Mouse (Mus musculus) common myeloid progenitor, adult 5-6 weeks (primary cell): Measurements from ENCODE around the gene Ank. TPM values are rescaled to one million over a fixed set of nuclear protein-coding genes. Genes with fewer than 3 reads are reported as not detected.
A peak's percentile ranks its signal among the peaks of the same experiment; 100 is the strongest.
"Not testable (repeated sequence)": the region's sequence is repeated elsewhere in the genome, so short reads cannot be mapped to it uniquely, and the experiment has no call there.

ENCODE experiments used
- ATAC-seq: replicated peaks from 2 replicates; pipeline ENCODE4 v1.8.0; 2016; ENCODE audit warnings: low read depth, mild to moderate bottlenecking, moderate TSS enrichment, inconsistent platforms; ENCODE audit not compliant: poor library complexity, severe bottlenecking
- total RNA-seq: library from RNA; stranded (forward); fragments of 200-1000, 187-1606 nt; gene quantifications from 2 replicates; pipeline ENCODE4 v1.2.3, GENCODE M21; 2017

Gene Ank
- total RNA-seq, result 28.5 and 29.8 TPM in 2 replicates

DNA sequence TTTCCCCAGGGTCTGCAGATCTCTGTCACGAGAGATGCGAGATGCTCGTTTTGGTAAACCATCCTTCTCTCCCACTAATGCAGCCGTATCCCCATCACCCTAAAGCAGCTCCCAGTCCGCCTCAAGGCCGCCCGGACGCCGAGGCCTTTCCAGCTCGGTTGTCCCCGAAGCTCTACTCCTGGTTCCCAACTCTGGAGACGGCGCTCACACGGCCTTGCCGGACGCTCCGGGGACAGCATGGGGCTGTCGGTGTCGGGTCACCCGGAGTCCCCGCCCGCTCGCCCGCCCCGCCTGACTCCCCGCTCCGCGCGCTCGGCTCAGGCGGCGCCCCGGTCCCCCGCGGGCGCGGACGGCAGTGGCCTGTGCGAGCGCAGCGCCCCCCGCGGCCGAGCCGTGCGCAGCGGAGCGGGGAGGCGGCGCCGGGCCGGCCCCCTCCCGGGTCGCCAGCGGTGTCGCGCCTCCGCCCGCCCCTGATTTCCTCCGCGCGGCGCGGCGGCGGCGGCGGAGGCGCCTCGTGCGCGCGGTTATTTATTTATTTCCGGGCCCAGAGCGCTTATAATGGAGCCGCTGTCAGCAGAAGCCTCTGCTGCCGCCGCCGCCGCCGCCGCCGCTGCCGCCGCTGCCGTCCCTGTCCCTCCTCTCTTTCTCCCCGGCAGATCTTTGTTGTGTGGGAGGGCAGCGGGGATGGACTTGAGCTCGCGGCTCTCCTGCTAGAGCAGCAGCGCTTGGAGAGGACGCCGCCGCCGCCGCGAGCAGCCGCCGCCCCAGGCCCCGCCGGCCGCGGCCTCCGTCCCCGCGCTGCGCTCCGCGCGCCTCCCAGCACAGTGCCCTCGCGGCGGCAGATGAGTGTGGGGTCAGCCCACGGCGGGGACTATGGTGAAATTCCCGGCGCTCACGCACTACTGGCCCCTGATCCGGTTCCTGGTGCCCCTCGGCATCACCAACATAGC is at the start of gene Ank:
Ank (plus strand) TSS at position 547 of the 950 bp plus-strand sequence.
- peak; percentile 47 for ATAC-seq

DNA sequence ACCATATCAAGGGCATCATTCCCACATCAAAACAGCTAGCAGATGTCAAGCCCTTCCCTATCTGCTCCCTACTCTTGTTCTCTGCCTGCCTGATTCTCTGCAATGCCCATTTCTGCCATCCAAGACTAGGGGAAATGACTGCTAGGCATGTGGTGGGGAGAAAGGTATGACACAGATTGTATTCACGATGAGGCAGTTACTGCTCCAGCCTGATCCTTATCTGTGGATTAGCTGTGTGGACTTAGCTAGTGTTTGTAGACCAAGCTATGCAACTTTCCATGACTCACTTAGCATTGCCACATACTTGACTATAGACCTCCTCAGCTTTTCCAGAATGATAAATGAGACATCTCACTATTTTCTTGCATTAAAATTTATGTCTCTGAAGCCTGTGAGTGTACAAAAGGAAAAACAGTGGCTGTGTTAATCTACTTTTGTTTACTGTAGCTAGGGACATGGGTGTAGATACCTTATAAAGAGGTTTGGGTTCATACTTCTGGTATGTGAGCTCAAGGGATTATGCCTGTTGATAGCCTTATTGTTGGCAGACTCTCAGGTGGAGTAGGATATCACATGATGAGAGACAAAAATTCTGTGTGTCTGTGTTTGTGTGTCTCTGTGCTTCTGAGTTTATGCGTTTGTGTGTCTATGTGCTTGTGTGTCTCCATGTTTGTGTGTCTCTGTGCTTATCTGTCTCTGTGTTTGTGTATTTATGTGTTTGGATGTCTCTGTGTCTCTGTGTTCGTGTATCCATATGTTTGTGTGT is 47.7 kb upstream of the Ank start:
- ATAC-seq, result no peak

DNA sequence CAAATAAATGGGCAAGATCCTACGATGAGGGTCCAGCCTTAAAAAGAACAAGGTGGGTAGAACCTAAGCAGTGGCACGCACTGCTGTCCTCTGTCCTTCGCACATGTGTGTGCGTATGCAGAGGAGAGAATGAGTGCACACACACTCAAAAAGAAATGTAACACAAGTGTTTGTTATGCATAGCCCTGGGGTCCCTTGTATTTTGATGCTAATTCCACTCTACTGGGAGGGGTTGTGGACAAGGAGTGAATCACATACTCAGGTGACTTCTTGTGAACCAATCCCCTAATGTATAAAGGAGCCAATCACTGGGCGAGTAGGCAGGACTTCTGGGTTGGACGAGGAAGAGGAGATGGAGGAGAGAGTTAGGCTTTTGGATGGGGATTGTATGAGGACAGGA is 44.9 kb upstream of the Ank start:
- no peak for ATAC-seq

DNA sequence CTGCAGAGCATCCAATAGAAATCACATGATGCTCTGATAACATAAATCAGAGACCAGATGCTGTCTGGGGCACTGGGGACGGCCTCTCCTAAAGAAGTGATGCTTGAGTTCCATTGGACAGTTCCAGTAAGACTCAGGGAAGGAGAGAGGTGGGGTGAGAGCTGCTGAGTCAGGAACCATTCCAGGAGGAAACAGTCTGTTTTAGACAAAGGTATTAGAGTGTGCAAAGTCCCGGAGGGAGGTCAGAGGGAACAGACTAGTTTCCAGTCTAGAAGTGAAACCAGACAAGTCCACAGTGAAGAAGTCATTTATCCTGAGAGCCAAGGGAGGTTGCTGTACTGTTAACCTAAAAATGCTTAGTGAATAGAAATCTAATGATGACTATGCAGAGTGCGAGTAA is 38.9 kb upstream of the Ank start:
- no peak for ATAC-seq

DNA sequence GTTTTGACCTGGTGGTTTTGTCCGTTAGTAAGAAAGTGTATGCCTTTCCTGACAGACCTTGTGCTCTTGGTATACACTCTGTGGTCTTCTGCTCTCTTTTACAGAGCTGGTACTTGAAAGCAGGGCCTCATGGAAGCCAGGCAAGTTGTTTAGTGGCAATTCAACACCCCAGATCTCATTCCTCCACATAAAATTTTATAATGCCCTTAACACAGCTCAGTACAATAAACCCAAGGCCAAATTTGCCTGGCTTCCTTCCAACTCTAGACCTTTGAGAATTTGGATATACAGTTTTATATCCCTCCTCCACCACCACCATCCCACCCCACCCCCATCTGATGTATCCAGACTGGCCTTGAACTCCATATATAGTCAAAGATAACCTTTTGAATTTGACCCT is 36.2 kb upstream of the Ank start:
- ATAC-seq, result no peak

DNA sequence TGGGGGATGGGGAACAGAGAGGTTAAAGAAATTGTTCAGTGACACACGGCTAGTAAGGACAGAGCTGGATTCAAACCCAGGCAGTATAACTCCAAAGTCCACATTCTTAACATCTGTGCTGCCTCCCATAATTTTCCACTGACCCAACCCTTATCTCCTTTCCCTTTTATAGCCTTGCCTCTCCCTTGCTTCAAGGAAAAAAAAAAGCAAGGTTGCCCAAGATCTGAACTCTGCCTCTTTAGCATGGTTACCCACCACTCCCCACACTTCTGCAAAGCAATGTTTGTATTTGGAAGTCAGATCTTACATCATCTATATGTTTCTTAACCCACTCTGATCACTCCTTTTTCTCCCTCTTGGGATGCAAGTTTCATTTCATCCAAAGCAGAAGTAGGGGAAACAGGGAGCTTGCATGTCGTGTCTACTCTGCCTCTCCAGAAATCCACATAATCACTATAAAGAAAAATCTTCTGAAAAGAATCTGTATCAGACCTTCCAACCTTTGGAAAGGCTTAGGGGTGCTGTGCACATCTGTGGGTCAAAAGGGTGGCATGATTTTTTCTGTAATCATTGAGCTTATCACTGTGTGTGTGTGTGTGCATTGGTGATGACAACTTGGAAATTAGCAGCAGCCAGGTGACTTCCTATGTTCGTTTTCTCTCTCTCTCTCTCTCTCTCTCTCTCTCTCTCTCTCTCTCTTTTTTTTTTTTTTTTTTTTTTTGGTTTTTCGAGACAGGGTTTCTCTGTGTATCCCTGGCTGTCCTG is 33.4 kb upstream of the Ank start:
- 0 out of 2 replicates have a peak, but pooled peaks have one; percentile 36 for ATAC-seq

DNA sequence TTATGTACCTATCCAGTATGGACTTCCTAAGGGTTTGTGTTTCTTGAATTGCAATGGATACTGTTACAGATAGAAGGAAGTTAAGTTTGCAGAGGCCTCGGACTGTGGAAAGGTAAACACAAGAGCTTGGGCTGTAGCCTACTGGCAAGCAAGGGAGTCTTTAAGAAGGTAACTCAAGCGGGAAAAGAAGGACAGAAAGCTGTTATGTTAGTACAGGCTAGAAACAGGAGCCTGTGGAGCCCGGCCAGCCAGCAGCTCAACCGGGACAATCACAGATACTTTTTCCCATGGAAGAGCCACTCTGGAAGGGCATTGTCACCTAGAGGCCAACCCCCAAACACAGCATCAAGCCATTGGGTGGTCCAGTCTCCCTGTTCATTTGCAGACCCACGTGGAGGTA is 31.1 kb upstream of the Ank start:
- no peak for ATAC-seq

DNA sequence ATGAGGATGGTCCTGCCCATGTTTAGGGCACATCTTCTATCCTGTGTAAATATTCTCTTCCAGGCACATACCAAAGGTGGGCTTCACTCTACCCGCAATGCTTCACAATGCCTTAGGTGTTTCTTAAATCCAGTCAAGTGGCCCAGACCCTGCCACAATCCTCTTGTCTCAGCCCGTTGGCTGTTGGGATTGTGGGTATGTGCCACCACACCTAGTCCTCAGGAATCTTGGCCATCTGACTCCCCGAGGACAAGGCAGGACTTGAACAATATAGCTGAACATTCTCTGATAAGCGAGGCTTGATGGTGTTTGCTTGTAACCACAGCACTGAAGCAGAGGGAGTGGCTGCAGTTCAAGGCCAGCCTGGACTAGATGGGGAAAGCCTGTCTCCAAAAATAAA is 30.3 kb upstream of the Ank start:
- ATAC-seq, result no peak

DNA sequence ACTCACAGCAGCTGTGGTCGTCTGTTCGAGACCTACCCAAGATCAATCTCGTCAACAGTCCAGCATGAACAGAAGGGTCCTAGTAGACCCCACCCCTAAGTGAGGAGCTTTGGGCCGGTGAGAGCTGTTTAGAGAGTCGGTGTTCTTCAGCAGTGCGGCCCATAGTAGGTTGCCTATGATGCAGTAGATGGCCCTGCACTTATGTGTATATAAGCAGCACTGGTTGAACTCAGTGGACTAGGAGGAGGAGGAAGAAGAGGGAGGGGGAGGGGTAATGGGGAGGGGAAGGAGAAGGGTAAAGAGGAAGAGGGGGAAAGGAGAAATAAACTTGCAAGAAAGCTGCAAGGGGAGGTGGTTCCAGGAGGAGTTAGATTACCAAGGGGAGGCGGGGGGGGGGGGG is 25.4 kb upstream of the Ank start:
- no peak for ATAC-seq

DNA sequence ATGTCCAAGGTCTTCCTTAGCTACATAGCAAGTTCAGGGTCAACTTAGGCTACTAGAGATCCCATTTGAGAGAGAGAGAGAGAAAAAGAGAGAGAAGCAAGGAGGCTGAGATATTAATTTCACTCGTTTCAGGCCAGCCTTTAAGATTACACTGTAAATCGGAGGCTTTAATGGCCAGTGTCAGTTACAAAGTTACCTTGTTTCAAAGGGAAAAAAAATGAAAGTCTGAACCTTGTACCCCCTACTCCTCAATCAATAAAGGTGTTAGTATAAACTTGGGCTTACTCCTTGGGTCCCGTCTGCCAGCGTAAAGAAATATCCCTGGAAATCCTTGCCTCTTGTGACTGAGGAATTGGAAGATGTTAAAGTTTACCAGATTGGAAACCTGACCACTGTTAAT is 24.9 kb upstream of the Ank start:
- ATAC-seq, result no peak

DNA sequence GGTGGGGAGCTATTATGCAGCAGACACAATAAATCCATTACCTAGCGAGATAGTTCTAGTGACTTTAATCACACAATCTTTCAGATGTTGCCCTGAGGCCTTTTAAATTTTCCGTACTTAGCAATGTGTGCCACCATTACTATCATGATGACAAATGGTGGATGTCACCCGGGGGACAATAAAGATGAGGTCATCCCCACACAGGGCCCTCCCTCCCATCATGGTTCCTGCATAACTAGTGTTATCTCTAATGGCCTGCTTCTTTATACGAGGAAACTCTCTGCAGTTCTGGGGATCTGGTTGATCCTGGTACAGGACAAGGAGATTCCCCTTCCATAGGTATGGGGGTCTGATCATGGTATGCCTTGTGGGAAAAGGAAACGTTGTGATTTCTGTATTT is 24.5 kb upstream of the Ank start:
- ATAC-seq, result no peak

DNA sequence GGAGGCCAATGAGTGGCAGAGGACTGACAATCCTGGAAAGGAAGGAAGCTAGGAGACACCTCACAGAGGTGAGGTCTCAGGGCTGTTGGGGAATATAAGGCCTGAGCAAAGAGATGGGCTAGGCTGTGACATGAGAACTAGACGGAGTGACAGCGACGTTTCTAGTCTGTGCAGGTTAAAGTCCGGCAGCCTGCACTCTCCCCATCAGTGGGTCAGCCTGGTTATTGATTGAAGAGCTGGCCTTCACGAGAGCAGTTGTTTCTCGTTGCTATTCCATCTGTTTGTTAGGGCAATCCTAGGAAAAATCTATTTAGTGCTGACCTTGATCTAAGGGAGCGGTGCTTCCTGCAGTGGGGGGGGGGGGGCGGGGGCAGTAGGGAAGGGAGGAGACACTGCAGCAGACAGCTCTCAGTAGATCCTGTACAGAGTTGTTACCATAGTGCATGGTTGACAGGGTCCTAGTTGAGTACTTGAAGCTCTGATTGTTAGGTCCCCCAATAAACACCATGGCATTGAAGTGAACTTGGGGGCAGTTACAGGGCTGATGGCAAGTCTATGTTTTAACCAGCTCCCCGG is 21.6 kb upstream of the Ank start:
- ATAC-seq, result no peak

DNA sequence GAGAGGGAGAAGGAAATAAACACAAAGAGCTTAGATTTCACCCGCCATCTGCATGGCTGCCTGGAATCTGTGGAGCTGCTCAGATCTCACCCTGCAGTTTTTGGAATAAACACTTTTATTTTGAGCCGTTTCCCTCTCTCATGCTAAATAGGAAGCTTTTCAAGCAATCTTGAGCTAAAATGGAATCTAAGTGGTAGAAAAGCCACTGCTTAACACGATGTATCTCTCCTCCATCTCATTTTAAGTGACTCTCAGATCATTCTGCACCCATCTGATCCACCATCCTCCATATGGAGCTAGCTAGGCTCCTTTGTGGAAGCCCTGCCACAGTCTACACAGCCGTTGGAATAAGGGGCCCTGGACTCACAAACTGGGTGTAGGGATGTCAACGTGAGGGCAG is 15.8 kb upstream of the Ank start:
- ATAC-seq, result no peak

DNA sequence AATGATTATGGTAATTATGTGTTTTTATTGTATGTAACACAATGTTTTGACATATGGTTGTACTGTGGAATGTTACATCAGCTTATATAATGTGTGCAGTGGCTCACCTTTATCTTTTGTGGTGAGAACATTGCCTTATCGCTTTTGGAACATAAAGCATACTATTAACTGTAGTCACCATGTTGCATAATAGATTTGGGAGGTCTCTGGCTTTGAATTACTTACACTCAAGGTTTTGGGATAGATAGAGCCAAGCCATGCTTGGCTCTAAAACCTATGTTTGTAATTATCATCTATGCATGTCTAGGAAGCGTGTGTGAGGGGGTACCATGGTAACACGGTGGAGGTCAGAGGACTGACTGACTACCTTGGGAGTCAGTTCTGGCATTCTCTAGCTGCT is 14.7 kb upstream of the Ank start:
- ATAC-seq, result peak; percentile 50

DNA sequence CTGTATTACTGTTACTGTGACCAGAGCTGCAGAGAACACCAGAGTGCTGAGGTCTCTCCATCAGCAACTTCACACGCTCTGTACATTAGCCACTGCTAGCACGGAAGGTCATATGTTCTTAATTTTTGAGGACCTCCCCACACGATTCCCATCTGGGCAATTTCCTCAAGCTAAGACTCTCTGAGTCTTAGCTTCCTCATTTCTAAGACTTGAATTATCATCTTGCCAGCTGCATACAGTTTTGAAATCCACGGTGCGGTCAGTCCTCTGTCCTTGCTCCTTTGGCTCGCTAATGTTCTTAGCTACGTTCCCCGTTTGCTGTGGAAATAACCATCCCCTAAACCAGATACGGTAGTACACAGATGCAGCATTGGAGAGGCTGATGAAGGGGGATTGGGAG is 14.0 kb upstream of the Ank start:
- ATAC-seq, result peak; percentile 85

DNA sequence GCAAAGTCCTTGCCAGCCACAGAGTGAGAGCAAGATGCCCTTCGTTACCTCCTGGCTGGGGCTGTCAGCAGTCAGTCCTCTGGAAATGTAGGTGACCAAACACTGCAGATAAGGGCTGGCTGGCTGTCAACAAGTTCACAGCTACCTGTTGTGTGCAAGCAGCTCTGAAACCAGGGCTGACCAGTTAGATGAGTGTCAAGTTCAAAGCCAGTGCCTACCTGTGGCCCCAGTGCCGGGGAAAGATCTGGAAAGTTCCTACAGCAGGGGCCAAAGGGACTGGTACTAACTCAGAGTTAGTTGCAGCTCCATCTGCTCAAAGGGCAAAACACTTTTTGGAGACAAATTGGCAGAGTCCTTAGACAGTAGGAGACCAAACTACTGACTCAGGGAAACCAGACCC is 9.5 kb upstream of the Ank start:
- no peak for ATAC-seq

DNA sequence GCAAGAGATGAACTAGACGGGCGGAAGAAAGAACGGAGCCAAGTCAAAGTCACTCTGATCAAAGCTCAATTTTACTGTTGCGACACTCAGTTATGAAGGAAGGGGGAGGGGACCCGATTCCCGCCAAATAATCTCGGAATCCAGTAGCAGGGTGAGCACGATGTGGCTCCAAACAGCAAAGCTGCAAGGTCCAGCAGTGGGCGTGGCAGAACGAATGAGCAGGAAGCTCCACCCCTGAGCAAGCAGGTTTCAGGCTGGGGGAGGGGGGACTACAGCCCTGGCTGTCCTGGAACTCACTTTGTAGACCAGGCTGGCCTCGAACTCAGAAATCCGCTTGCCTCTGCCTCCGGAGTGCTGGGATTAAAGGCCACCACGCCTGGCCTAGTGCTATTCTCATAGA is 6.7 kb upstream of the Ank start:
- not testable (repeated sequence) for ATAC-seq

DNA sequence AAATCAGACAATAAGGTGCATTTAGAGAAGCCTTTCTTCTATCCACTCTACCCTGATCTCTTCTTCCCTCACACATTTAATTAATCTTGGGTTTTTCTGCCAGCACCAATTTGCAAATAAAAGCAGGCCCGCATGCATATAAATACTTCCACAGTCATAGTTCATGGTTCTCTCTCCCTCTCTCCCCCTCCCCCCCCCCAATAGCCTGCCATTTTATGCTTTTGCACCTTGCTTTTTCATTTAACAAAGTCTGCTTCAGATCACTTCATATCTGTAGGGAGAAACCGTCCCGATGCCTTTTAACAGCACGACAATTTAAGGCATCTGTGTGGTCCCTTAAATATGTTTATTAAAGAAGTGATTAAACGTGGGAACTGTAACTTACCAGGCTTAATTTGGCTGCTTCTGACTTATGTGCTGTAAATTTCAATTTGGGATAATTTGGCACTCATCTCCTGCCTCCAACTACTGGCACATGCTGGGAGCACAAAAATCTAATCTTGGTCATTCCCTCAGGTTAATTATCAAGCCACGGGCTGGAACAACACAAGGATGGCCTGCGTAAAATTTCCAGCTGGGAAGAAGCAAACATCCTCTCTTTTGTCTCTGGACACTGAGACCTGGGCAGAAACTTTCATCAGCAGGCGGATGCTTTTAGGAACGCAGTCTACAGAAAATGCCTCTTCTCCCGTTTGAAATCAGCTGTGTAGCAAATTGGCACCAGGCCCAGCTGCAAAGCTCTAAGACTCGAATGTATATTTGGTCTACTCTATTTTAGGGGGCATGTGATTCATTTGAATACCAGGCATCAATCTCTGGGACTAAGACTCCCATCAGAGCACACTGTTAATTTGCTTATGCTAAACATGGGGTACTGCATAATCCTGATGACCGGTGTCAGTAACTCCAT is 4.9 kb upstream of the Ank start:
- no peak for ATAC-seq

DNA sequence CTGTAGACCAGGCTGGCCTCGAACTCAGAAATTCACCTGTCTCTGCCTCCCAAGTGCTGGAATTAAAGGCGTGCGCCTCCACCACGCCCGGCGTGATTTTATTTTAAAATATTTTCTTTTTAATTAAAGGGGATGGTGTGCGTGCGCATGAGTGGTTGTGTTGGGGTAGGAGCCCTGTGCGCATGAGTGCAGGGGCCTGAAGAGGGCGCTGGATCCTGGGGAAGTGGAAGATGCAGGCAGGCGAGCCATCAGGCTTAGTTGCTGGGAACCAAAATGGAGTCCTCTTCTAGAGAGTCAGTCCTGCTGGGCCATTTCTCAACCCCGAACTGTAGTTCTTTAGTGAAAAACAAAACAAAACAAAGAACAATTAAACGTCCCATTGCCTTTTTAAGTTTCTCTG is 2.6 kb upstream of the Ank start:
- ATAC-seq, result no peak
